Mouse (Mus musculus) stomach, postnatal 0 days (tissue): ENCODE measurements around the gene Pgf. TPM values are rescaled to one million over a fixed set of nuclear protein-coding genes. Genes with fewer than 3 reads are reported as not detected.
A peak's percentile ranks its signal among the peaks of the same experiment; 100 is the strongest.

Experiments used
- ATAC-seq: fragments of 200-750 bp; cut with Nextera tagmentation; 2 replicates; pipeline ENCODE4 v1.8.0; 2017; ENCODE audit not compliant: low FRiP score, low TSS enrichment
- DNase-seq: peaks from one replicate; pipeline ENCODE4 v3.0.0-alpha.2; 2016; ENCODE audit warnings: low spot score
- H3K27ac ChIP-seq: fragments of 300-500 bp; sonication (generic); replicated peaks from 2 replicates; pipeline ENCODE4 v1.5.1; 2014; ENCODE audit warnings: mild to moderate bottlenecking, control low read depth
- H3K27me3 ChIP-seq: fragments of 300-500 bp; sonication (generic); 2 replicates; pipeline ENCODE4 v1.6.1; 2014; ENCODE audit warnings: low read length; ENCODE audit not compliant: control insufficient read depth, insufficient read depth
- H3K36me3 ChIP-seq: fragments of 300-500 bp; sonication (generic); 2 replicates; pipeline ENCODE4 v1.6.1; 2014; ENCODE audit warnings: low read length, mixed read lengths; ENCODE audit not compliant: control insufficient read depth, insufficient read depth
- H3K4me1 ChIP-seq: fragments of 300-500 bp; sonication (generic); replicated peaks from 2 replicates; pipeline ENCODE4 v1.6.1; 2014; ENCODE audit warnings: antibody characterized with exemption; ENCODE audit not compliant: control insufficient read depth, insufficient read depth
- H3K4me2 ChIP-seq: fragments of 300-500 bp; sonication (generic); replicated peaks from 2 replicates; pipeline ENCODE4 v1.6.1; 2014; ENCODE audit warnings: low read depth, mild to moderate bottlenecking, control low read depth, moderate library complexity
- H3K4me3 ChIP-seq: fragments of 300-500 bp; sonication (generic); 2 replicates; pipeline ENCODE4 v1.5.1; 2014; ENCODE audit warnings: low read depth, low read length, control low read depth
- H3K9ac ChIP-seq: fragments of 300-500 bp; sonication (generic); 2 replicates; pipeline ENCODE4 v1.6.1; 2014; ENCODE audit warnings: mild to moderate bottlenecking, low read length, control low read depth, mixed read lengths
- H3K9me3 ChIP-seq: fragments of 300-500 bp; sonication (generic); 2 replicates; pipeline ENCODE4 v1.6.1; 2016; ENCODE audit warnings: low read length; ENCODE audit not compliant: control insufficient read depth
- CTCF ChIP-seq: IDR thresholded peaks from 2 replicates; pipeline ENCODE4 v1.5.1; 2016; ENCODE audit warnings: antibody characterized with exemption, low read depth, mild to moderate bottlenecking, moderate library complexity
- EP300 ChIP-seq: optimal IDR thresholded peaks from 2 replicates; pipeline ENCODE3; 2016; ENCODE audit warnings: antibody characterized with exemption
- WGBS: fragments of 180-500 bp; shearing (Covaris S2); extraction: QIAGEN DNeasy Blood & Tissue Kit; methylation state at CpG from one replicate; pipeline ENCODE4 v1.1.7; 2014; 5-methylcytosine and 5-hydroxymethylcytosine counted together
- polyA plus RNA-seq: library from polyadenylated mRNA; unstranded; fragments of >200 nt; fragmentation: Nextera tagmentation; extraction: Ambion mirVana; gene quantifications from 2 replicates; pipeline ENCODE4 v1.2.1, GENCODE M21; 2015

Gene Pgf
- polyA plus RNA-seq, 1 experiment from 2014 or later: 3.5 TPM

DNA sequence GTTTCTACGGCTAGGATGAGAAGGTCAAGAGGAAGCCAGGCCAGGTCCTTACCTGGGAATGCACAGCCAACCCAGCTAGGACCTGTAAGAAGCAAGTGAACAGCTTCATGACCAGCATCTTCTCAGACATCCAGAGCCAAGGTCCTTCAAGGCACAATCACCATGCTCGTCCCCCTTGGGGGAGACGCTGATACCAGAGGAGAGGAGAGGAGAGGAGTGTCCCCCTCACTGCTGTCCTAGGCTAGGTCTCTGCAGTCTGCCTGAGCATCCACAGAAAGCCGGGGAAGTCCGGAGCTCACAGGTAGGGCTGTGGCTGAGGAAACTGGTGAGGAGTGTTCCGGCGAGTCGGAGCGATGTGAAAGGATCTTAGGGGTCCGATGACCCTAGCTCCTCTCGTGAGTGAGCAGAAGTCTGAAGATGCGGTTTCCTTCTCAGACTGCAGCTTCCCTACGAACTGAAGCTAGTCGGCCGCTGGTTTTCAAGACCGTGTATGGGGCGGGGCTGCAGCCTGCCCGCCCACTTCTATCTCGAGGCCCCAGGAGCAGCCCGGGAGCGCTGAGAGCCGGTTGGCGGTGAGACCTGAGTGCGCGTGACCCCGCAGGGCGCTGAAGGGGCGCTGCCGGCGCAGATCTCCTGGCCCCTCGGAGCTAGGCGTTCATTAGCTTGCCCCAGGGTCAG lies 605 bp downstream of the Pgf start:
- Histone ChIP-seq H3K27me3 (no peaks in the 10 kb centered on the region), H3K9ac (peak overlapping the region; percentile 56), H3K27ac (0 out of 2 replicates have a peak overlapping the region, but pooled peaks have one; percentile 18), H3K36me3 (no peaks in the 10 kb centered on the region), H3K4me3 (peak overlapping the region; percentile 35), H3K4me2 (peak overlapping the region; percentile 65), H3K9me3 (no peaks in the 10 kb centered on the region), H3K4me1 (peaks cover 14% of the 10 kb centered on the region; the same call in 1 of the 2 replicates)
- WGBS: 4% methylated on average over 32 of the region's 32 CpGs
- TF ChIP-seq EP300 (no peak), CTCF (no peak)
- DNase-seq: peak; percentile 71
- ATAC-seq: peak; percentile 61

DNA sequence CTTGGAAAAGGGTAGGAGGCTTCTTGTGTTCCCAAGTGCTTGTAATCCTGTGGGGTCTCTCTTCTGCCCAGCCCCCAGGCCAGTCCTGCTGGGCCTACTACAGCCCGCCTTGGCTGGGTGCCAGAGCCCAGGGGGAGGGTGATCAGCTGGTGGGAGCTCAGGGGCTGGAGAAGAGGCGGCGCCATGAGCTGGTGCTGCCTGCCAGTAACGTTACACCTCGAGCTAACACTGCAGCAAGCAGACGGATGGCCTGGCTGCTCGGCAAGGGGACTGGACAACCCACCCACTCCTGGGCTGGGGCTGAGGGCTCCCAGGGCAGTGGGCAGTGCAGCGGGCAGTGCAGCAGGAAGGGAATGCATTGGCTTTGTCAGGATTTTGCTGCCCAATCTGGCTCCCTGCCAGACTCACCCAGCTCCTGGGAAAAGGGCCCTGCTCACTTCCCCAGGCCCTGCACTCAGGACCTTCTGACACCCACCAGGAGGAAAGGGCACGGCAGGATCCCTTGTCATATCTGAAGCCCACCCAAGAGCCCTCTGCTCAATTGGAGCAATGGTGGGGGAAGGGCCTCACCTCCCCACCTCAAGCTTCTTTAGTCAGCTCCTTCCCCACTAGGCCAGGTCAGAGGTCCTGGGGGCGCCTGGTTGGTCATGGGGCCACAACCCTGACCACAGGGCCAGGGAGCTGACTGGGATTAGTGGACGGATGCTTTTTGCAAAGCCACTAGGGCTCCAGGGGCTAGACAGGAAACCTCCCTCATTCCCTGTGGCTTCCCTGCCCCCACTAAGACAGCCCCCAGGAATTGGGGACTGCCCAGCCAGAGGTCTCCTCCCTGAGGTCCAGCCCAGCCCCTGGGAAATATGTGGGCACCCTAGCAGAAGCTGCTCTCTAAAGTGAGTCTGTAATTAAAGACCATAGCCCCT lies 1.4 kb downstream of the Pgf start:
- Histone ChIP-seq H3K36me3 (no peaks in the 10 kb centered on the region), H3K4me3 (peak overlapping the region; percentile 35), H3K9me3 (no peaks in the 10 kb centered on the region), H3K4me2 (peak overlapping the region; percentile 65), H3K27me3 (no peaks in the 10 kb centered on the region), H3K4me1 (peaks cover 14% of the 10 kb centered on the region; the same call in 1 of the 2 replicates), H3K27ac (0 out of 2 replicates have a peak overlapping the region, but pooled peaks have one; percentile 13), H3K9ac (peak overlapping the region; percentile 56)
- WGBS: 24% methylated on average over 11 of the region's 11 CpGs
- no peak for TF ChIP-seq EP300
- no peak for TF ChIP-seq CTCF
- ATAC-seq: peak; percentile 30; the same call in 1 of the 2 replicates
- DNase-seq: peak; percentile 52

DNA sequence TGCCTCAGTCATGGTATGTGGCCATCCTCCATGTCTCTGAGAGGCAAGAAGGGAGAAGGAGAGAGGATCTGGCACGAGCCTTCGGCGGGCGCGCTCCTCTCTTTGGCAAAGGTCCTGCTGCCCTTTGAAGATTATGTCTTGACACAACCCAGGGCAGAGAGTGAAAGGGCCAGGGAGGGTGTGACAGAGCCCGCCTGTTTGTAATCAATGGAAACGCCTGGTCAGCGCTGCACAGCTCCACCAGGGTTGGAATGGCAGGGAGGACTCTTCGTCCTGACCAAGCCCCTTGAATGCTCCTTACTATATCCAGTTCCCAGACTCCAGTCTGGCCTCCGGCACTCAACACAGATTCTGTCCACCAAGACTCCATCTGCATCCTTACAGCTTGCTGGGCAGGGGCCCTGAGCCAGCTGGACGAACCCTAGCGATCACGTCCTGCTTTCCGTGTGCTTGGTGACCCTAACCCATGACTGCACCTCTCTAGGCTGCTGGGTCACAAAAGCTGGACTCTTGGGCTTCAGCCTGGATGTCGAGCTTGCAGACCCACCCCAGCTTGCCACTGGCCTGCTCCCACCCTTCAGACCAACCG lies 2.4 kb downstream of the Pgf start:
- Histone ChIP-seq H3K27me3 (no peaks in the 10 kb centered on the region), H3K4me2 (peak overlapping the region; percentile 65), H3K27ac (peak overlapping the region; percentile 35; the same call in 1 of the 2 replicates), H3K4me1 (peaks cover 14% of the 10 kb centered on the region; the same call in 1 of the 2 replicates), H3K9ac (peak overlapping the region; percentile 56), H3K4me3 (0 out of 2 replicates have a peak overlapping the region, but pooled peaks have one; percentile 1), H3K9me3 (no peaks in the 10 kb centered on the region), H3K36me3 (no peaks in the 10 kb centered on the region)
- peak; percentile 42 for DNase-seq
- TF ChIP-seq EP300 (no peak), CTCF (no peak)
- 34% methylated on average over 16 of the region's 16 CpGs for WGBS
- ATAC-seq: no peak

DNA sequence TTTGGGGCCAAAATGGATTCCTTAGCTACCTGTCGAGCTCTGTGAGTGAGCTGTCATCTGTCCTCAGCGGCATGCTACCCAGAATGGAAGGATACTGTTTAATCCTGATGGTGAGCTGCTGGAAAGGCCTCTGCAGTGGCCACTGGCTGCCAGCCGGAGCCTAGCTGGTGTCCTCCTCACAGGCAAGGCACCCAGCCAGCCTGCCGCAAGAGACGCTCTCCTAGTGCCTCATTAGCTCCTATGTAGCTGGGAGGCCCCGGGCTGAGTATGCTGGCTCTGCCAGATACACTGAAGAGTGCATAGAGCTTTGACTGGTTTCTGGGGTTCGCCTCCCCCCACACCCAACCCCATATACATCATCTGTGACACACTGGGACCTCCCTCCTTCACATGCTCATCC lies 3.6 kb downstream of the Pgf start:
- no peaks in the 10 kb centered on the region for H3K27me3 ChIP-seq
- DNase-seq (no peak), ATAC-seq (no peak)
- H3K27ac ChIP-seq: no peak overlapping the region
- no peak overlapping the region for H3K4me3 ChIP-seq
- H3K36me3 ChIP-seq: no peaks in the 10 kb centered on the region
- H3K4me1 ChIP-seq: peaks cover 17% of the 10 kb centered on the region; the same call in 1 of the 2 replicates
- WGBS: 61% methylated on average over 7 of the region's 7 CpGs
- no peak overlapping the region for H3K4me2 ChIP-seq
- no peaks in the 10 kb centered on the region for H3K9me3 ChIP-seq
- TF ChIP-seq EP300: no peak
- H3K9ac ChIP-seq: no peak overlapping the region

DNA sequence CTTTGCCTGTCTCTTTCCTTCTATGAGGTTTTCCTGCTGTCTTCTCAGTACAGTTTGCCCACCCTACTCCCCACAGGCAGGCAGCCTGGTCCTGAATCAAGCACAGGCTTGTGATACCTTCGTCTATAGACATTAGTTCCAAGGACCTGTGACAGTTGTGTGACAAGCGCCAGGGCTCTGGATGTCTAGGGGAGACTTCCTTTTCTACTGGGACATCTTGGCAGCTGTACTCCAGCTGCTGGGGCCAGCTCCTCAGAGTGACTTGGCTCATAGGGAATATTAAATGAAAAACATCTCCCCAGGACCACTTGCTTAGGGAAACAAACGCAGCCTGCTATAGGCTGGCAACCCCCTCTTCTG lies 6.7 kb downstream of the Pgf start:
- no peaks in the 10 kb centered on the region for H3K27me3 ChIP-seq
- H3K4me1 ChIP-seq: peaks cover 12% of the 10 kb centered on the region; the same call in 1 of the 2 replicates
- ATAC-seq: no peak
- H3K4me2 ChIP-seq: no peak overlapping the region
- no peak overlapping the region for H3K9ac ChIP-seq
- TF ChIP-seq EP300 (no peak), CTCF (no peak)
- no peak overlapping the region for H3K27ac ChIP-seq
- no peak overlapping the region for H3K4me3 ChIP-seq
- no peaks in the 10 kb centered on the region for H3K9me3 ChIP-seq
- no peak for DNase-seq
- WGBS: 78% methylated on average over 3 of the region's 3 CpGs
- no peaks in the 10 kb centered on the region for H3K36me3 ChIP-seq
